Mouse (Mus musculus) heart, embryonic 16.5 days (tissue): ENCODE data around the gene Fam222b. TPM values are rescaled to one million over a fixed set of nuclear protein-coding genes. Genes with fewer than 3 reads are reported as not detected.

Experiments used
- ATAC-seq: fragments of 200-750 bp; cut with Nextera tagmentation; replicated peaks from 2 replicates; pipeline ENCODE4 v1.8.0; 2017; ENCODE audit warnings: moderate number of reproducible peaks; ENCODE audit not compliant: insufficient read depth, low FRiP score; ENCODE audit errors: extremely low read depth
- H3K27ac ChIP-seq: fragments of 300-500 bp; sonication (generic); 2 replicates; pipeline ENCODE4 v1.5.1; 2014; ENCODE audit warnings: mild to moderate bottlenecking, low read length, control low read depth, moderate library complexity
- H3K27me3 ChIP-seq: fragments of 300-500 bp; sonication (generic); 2 replicates; pipeline ENCODE4 v1.6.1; 2014; ENCODE audit warnings: low read length, mixed read lengths; ENCODE audit not compliant: control insufficient read depth, insufficient read depth
- H3K36me3 ChIP-seq: fragments of 300-500 bp; sonication (generic); 2 replicates; pipeline ENCODE4 v1.6.1; 2014; ENCODE audit not compliant: control insufficient read depth, insufficient read depth
- H3K4me1 ChIP-seq: fragments of 300-500 bp; sonication (generic); 2 replicates; pipeline ENCODE4 v1.6.1; 2014; ENCODE audit warnings: low read length, mixed read lengths; ENCODE audit not compliant: control insufficient read depth, insufficient read depth
- H3K4me2 ChIP-seq: fragments of 300-500 bp; sonication (generic); 2 replicates; pipeline ENCODE4 v1.6.1; 2014; ENCODE audit warnings: low read depth, mild to moderate bottlenecking, control low read depth, low read length
- H3K4me3 ChIP-seq: fragments of 300-500 bp; sonication (generic); 2 replicates; pipeline ENCODE4 v1.5.1; 2014; ENCODE audit warnings: mild to moderate bottlenecking, control low read depth, low read length
- H3K9ac ChIP-seq: fragments of 300-500 bp; sonication (generic); 2 replicates; pipeline ENCODE4 v1.6.1; 2014; ENCODE audit warnings: low read length, control low read depth
- H3K9me3 ChIP-seq: fragments of 300-500 bp; sonication (generic); replicated peaks from 2 replicates; pipeline ENCODE4 v1.6.1; 2016; ENCODE audit warnings: low read length; ENCODE audit not compliant: control insufficient read depth
- WGBS: fragments of 180-500 bp; shearing (Covaris S2); extraction: QIAGEN DNeasy Blood & Tissue Kit; methylation state at CpG from one replicate; pipeline ENCODE4 v1.1.7; 2014; 5-methylcytosine and 5-hydroxymethylcytosine counted together
- polyA plus RNA-seq: library from polyadenylated mRNA; unstranded; fragments of >200 nt; fragmentation: Nextera tagmentation; extraction: Ambion mirVana; gene quantifications from 2 replicates; pipeline ENCODE4 v1.2.1, GENCODE M21; 2015

Fam222b gene
- polyA plus RNA-seq, 1 experiment from 2014 or later: 14.9 TPM

DNA sequence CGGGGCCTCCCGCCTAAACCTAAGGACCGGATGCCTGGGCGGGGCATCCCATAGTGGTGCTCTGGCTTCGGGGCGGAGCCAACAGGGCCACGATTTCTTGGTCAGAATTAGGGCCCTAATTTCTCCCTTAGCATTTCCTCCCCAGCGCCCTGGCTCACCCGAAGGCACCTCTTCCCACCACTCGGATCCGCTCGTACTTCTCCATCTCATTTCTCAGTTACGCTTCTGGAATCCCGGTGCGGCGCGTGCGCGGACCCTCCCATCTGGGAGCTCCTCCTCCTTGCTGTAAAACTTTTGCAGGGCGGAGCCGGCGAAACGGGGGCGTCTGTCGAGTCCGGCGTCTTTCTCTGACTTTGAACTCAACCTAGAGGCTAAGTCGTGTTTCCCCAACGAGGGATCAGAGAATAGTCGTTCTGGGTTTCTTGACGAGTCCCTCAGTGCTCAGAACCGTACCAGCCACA is 82.0 kb downstream of the Fam222b start, which contains the start of the genes Nek8 and Tlcd1:
Nek8 (minus strand) TSS at position 274 of the 461 bp plus-strand sequence.
Tlcd1 (plus strand) TSS at position 310 of the 461 bp plus-strand sequence.
- peaks cover 17% of the 10 kb centered on the region for H3K36me3 ChIP-seq
- H3K9me3 ChIP-seq: no peaks in the 10 kb centered on the region
- peak; percentile 60 for ATAC-seq
- H3K27me3 ChIP-seq: no peaks in the 10 kb centered on the region
- H3K27ac ChIP-seq: peak within 1 kb of the TSS; percentile 94
- peak within 1 kb of the TSS; percentile 77 for H3K9ac ChIP-seq
- 0% methylated on average over 30 of the region's 32 CpGs for WGBS
- peak within 1 kb of the TSS; percentile 81 for H3K4me3 ChIP-seq
- H3K4me1 ChIP-seq: peaks cover 24% of the 10 kb centered on the region
- peak within 1 kb of the TSS; percentile 95 for H3K4me2 ChIP-seq

DNA sequence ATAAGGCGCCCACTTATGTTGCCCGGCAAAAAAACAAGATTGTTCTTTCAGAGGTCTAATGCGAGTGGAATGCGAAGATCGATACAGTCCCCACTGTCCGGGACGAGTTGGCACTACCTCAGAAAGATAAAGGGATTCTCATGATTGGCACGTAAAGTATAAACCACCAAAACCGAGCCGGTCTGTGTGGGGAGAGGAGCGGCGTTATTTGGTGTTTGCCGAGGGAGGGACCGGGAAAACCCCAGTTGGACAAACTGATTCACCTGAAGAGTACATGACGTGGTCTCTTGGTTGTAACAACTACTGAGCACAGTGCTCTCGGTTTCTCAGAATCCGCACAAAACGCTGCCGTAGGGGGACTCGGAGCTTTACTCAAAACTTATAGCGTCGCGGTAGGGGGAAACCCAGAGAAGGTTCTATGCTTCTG is 82.5 kb downstream of the Fam222b start:
- Histone ChIP-seq H3K9me3 (no peaks in the 10 kb centered on the region), H3K27me3 (no peaks in the 10 kb centered on the region), H3K4me2 (peak overlapping the region; percentile 95), H3K36me3 (peaks cover 22% of the 10 kb centered on the region), H3K4me3 (peak overlapping the region; percentile 81), H3K4me1 (peaks cover 28% of the 10 kb centered on the region), H3K27ac (peak overlapping the region; percentile 94), H3K9ac (peak overlapping the region; percentile 77)
- WGBS: under 1% methylated on average over 23 of the region's 23 CpGs
- ATAC-seq: no peak

DNA sequence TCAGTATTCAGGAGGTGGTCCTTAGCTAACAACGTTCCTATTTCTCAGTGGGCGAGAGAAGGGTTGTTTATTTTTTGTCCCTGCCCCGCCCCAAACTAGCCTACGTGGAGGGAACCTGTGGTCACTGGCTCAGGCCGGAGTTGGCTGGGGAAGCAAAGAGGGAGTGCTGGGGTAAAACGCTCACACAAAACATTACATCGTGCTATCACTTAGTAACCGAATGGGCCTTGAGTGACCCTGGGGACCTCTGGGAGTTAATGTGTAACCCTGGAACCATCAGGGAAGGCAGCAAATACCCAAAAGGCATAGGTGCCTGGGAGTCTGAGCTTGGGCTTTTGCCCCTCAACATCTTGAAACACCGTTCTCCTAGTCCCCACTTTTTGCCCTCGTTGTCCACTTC is 83.0 kb downstream of the Fam222b start:
- Histone ChIP-seq H3K9ac (peak overlapping the region; percentile 77), H3K36me3 (peaks cover 23% of the 10 kb centered on the region), H3K9me3 (no peaks in the 10 kb centered on the region), H3K27me3 (no peaks in the 10 kb centered on the region), H3K4me1 (peaks cover 32% of the 10 kb centered on the region), H3K4me3 (peak overlapping the region; percentile 81), H3K4me2 (peak overlapping the region; percentile 95), H3K27ac (peak overlapping the region; percentile 94)
- WGBS: 2% methylated on average over 10 of the region's 10 CpGs
- no peak for ATAC-seq

DNA sequence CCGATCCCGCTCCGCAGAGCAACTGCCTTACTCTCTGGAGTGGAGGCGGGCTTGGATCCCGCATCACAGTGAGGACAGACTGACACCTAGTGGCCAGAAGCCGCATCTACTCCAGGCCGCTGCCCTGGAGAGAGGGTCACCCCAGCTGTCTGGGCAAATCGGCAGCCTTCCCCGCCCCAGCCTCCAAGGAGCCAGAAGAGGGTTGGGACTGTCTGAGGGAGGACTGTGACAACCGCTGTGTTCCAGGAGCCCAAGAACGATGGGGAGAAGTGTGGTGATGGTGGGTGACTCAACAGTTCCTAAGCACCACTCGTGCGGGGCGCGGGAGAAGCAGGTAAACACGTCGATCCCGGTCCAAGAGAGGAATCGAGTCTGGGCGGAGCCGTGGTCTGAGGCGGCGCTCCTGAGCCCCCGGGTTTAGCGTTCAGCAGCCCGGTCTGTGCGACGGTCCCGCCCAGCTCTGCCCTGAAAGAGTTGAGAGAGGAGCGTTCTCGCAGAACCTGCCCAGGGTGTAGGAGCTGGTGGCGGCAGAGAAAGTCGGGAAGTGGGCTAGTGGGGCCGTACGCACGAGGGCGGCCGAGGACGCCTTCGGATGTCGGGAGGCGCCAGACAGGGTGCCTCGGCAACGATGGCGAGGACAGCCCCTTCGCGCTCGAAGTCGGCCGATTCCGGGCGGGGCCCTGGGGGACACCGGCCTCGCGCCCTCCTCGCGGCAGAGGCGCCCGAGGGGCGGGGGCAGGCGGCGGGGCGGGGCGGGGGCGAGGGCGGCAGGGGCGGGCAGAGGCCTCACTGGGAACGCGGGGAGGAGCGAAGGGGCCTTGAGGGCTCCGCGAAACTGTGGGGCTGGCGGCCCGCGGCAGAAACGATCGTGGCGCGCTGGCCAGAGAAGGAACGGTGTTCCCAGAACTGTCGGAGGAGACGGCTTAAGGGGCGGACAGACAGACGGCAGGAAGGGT is 83.7 kb downstream of the Fam222b start:
- H3K27me3 ChIP-seq: no peaks in the 10 kb centered on the region
- peak overlapping the region; percentile 95 for H3K4me2 ChIP-seq
- H3K9ac ChIP-seq: peak overlapping the region; percentile 86
- H3K36me3 ChIP-seq: peaks cover 23% of the 10 kb centered on the region
- H3K4me1 ChIP-seq: peaks cover 32% of the 10 kb centered on the region
- WGBS: under 1% methylated on average over 76 of the region's 84 CpGs
- H3K4me3 ChIP-seq: peak overlapping the region; percentile 81
- ATAC-seq: peak; percentile 86
- H3K9me3 ChIP-seq: no peaks in the 10 kb centered on the region
- H3K27ac ChIP-seq: peak overlapping the region; percentile 94

DNA sequence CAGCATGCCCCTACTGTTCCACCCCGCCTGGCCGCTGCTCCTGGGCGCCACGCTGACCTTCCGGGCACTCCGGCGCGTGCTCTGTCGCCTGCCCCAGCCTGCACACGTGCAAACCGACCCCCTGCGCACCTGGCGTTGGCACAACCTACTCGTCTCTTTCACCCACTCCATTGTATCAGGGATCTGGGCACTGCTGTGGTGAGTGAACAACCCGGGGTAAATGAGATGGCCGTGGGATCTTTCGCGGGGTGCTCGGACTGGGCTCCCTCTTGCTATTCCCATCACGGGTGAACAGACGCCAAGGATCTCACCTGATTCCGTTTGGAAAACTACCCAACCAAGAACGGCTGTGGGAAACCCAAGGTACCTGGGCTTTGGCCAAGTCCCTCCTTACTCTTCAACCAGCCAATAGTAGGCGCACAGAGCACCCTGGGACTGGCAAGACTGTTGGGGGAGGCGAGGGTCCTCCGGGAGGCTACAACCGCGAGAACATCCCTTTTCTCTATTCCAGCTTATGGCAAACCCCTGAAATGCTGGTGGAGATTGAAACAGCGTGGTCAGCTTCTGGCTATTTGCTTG is 84.5 kb downstream of the Fam222b start:
- H3K27ac ChIP-seq: peak overlapping the region; percentile 94
- no peaks in the 10 kb centered on the region for H3K9me3 ChIP-seq
- peaks cover 34% of the 10 kb centered on the region for H3K4me1 ChIP-seq
- peaks cover 23% of the 10 kb centered on the region for H3K36me3 ChIP-seq
- H3K4me3 ChIP-seq: peak overlapping the region; percentile 81
- H3K4me2 ChIP-seq: peak overlapping the region; percentile 95
- H3K27me3 ChIP-seq: no peaks in the 10 kb centered on the region
- H3K9ac ChIP-seq: peak overlapping the region; percentile 86
- ATAC-seq: peak; percentile 3
- 1% methylated on average over 29 of the region's 29 CpGs for WGBS

DNA sequence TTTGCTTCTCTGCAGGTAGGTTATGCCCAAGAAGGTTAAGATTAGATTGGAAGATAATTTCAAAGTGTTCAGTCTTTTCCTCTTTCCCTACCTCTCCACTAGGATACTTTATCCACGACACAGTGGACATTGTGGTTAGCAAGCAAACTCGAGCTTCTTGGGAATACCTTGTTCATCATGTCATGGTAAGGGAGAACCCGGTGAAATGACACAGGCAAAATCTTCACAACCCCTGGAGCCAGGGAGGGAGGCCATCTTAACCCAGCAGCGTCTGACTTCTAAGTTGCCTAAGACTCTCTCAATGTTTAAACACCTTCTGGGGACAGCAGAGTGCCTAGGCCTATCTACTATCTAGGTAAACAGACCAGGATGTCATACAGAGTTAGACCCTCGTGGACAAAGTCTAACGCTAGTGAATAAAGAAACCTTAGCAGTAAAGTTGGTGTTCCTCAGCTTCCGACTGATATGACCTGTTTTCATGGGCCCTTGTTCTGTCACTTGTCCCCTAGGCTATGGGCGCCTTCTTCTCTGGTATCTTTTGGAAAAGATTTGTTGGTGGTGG is 85.1 kb downstream of the Fam222b start:
- Histone ChIP-seq H3K4me2 (peak overlapping the region; percentile 95), H3K9ac (peak overlapping the region; percentile 86), H3K27ac (peak overlapping the region; percentile 94), H3K4me3 (peak overlapping the region; percentile 81), H3K4me1 (peaks cover 37% of the 10 kb centered on the region), H3K36me3 (peaks cover 23% of the 10 kb centered on the region), H3K27me3 (no peaks in the 10 kb centered on the region), H3K9me3 (no peaks in the 10 kb centered on the region)
- ATAC-seq: no peak
- WGBS: 27% methylated on average over 8 of the region's 8 CpGs

DNA sequence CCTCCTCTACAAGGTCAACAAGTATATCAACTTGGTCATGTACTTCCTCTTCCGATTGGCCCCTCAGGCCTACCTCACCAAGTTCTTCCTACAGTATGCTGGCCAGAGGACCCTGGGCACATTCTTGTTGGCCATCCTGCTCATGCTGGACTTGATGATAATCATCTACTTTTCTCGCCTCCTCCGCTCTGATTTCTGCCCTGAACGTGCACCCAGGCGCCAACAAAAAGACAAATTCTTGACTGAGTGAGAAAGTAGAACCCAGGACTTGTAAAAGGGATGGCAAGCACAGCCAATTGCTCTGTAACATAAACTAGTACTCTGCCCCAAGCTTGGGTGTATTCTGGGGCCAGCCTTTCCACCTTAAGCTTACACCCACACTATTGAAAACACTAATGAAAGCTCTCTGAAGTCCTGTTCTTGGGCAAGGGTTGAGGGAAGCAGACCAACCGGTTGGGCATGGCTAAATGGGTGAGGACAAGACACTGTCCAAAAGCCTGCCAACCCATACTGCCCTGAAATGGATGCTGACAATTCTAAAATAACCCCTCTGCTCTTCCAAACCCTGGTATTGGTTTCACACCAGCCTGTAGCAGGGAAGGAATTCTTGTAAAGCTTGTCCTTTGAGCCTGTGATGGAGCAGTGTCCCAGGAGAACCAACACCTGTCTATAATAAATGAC is 85.8 kb downstream of the Fam222b start:
- 68% methylated on average over 6 of the region's 6 CpGs for WGBS
- Histone ChIP-seq H3K27me3 (no peaks in the 10 kb centered on the region), H3K4me1 (peaks cover 37% of the 10 kb centered on the region), H3K36me3 (peaks cover 23% of the 10 kb centered on the region), H3K4me3 (no peak overlapping the region), H3K9ac (no peak overlapping the region), H3K27ac (no peak overlapping the region), H3K9me3 (no peaks in the 10 kb centered on the region), H3K4me2 (no peak overlapping the region)
- ATAC-seq: no peak

DNA sequence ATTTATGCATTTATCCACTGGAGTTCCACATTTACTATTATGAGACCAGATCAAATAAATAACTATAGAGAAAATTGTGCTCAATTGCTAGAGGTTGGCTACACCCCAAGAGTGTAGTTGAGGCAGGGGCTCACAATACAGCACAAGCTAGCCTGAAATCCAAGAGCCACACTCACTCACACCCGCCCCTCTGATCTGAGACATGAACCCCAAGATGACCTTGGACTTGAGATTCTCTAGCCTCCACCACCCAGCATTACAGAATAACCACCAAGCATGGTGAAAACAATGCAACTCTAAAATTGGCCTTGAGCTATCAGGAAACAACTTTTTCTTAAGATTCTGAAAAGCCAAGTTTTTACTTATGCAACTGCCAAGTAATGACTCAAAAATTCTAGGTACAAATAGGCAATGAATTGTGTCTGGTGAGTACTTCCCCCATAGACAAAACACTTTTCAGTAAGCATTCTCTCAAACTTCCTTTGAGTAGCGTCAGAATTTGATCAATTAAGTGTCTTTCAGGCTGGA is 87.4 kb downstream of the Fam222b start:
- peak overlapping the region; percentile 76 for H3K4me2 ChIP-seq
- H3K9me3 ChIP-seq: no peaks in the 10 kb centered on the region
- 44% methylated on average over 2 of the region's 2 CpGs for WGBS
- peak overlapping the region; percentile 96 for H3K9ac ChIP-seq
- H3K36me3 ChIP-seq: peaks cover 23% of the 10 kb centered on the region
- H3K27me3 ChIP-seq: no peaks in the 10 kb centered on the region
- H3K4me3 ChIP-seq: peak overlapping the region; percentile 96
- peaks cover 34% of the 10 kb centered on the region for H3K4me1 ChIP-seq
- no peak for ATAC-seq
- no peak overlapping the region for H3K27ac ChIP-seq
